Mouse (Mus musculus): ENCODE results near the gene Mael. TPM values are rescaled to one million over a fixed set of nuclear protein-coding genes. Genes with fewer than 3 reads are reported as not detected.
A peak's percentile ranks its signal among the peaks of the same experiment; 100 is the strongest.

Gene Mael
- 0.09 TPM in 1 of 2 replicates, not detected in the other for polyA plus RNA-seq (2015; fragmentation: Nextera tagmentation; extraction: Ambion mirVana)

DNA sequence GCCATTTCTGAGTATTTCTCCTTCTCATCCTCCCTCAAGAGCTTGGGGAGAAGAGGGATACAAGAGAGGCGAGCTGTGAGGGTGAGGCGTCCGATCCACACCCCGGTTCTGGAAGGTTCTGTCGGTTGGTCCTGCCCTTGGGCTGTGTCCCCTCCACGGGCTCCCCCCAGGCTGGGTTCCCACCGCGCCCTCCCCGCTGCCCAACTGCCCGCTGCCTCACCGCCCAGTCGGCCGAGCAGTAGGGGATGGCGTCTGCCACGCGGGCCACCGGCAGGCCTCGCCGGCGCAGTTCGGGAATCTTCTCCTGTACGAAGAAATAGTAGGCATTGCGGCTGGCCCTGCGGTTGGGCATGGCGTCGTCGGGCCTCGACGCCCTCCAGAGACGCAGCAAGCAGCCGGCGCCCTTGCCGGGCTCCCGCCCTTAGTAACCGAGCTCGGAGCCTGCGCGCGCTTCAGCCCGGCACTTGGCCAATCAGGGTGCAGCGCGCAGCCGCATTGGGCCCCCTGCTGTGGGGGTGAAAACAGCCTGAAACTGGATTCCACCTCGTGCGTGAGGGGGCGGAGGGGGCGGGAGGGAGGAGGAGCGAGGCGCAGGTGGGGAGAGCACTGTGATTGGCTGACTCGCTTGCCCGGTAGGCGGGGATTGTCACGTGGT lies at the start of gene Mael:
Mael (minus strand) TSS at position 433 of the 655 bp plus-strand sequence.
- H3K4me1 ChIP-seq, result no peaks in the 10 kb centered on the region
- ATAC-seq (ENCODE audit: insufficient number of reproducible peaks, low FRiP score, low TSS enrichment, low read depth), result no peak
- H3K27ac ChIP-seq, result no peak within 1 kb of the TSS
- no peak within 1 kb of the TSS for H3K4me2 ChIP-seq
- no peaks in the 10 kb centered on the region for H3K27me3 ChIP-seq
- H3K36me3 ChIP-seq, result no peaks in the 10 kb centered on the region
- WGBS, result 83% methylated on average over 53 of the region's 53 CpGs
- H3K9me3 ChIP-seq, result no peaks in the 10 kb centered on the region
- H3K9ac ChIP-seq, result no peak within 1 kb of the TSS
- no peak within 1 kb of the TSS for H3K4me3 ChIP-seq

DNA sequence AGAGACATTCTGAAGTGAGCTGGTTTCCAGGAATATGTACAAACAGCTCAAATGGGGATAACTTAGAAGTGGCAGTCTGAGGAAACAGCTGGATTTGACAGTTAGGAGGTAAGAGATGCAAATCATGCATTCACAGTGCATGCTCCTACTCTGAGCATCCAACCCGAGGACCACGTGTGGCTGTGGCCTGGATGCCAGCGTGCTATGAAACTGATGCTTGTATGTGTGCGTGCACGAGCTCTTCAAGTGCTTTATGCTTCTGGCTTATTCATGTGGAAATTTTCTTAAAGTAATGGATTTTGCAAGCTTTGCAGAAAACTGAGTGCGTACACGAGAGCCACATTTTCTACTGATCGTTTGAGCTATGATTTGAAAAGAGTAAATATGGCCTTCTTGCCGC lies 47.7 kb upstream of the Mael start:
- Histone ChIP-seq H3K4me1 (peaks cover 9% of the 10 kb centered on the region), H3K4me2 (no peak overlapping the region), H3K4me3 (no peak overlapping the region), H3K9ac (no peak overlapping the region), H3K27me3 (no peaks in the 10 kb centered on the region), H3K9me3 (no peaks in the 10 kb centered on the region), H3K27ac (no peak overlapping the region), H3K36me3 (no peaks in the 10 kb centered on the region)
- no peak for ATAC-seq (ENCODE audit: insufficient number of reproducible peaks, low FRiP score, low TSS enrichment, low read depth)
- 73% methylated on average over 9 of the region's 9 CpGs for WGBS

GRCm38 (mm10) chr1:166284390-166284789 lies 45.8 kb upstream of the Mael start:
- Histone ChIP-seq H3K9me3 (no peaks in the 10 kb centered on the region), H3K4me1 (peaks cover 26% of the 10 kb centered on the region), H3K4me3 (no peak overlapping the region), H3K36me3 (no peaks in the 10 kb centered on the region), H3K4me2 (no peak overlapping the region), H3K27ac (no peak overlapping the region), H3K27me3 (no peaks in the 10 kb centered on the region), H3K9ac (no peak overlapping the region)
- ATAC-seq (ENCODE audit: insufficient number of reproducible peaks, low FRiP score, low TSS enrichment, low read depth), result no peak
- WGBS, result 78% methylated on average over 8 of the region's 8 CpGs

- H3K9ac ChIP-seq, result no peak overlapping the region
- H3K4me3 ChIP-seq, result no peak overlapping the region
- H3K4me2 ChIP-seq, result no peak overlapping the region
- no peak for ATAC-seq (ENCODE audit: insufficient number of reproducible peaks, low FRiP score, low TSS enrichment, low read depth)
- H3K27me3 ChIP-seq, result no peaks in the 10 kb centered on the region
- H3K36me3 ChIP-seq, result no peaks in the 10 kb centered on the region
- no peak overlapping the region for H3K27ac ChIP-seq
- H3K9me3 ChIP-seq, result no peaks in the 10 kb centered on the region
- H3K4me1 ChIP-seq, result peaks cover 31% of the 10 kb centered on the region
- WGBS, result 95% methylated on average over 6 of the region's 6 CpGs
Measured at GRCm38 (mm10) chr1:166283451-166283850, 44.9 kb upstream of the Mael start.

DNA sequence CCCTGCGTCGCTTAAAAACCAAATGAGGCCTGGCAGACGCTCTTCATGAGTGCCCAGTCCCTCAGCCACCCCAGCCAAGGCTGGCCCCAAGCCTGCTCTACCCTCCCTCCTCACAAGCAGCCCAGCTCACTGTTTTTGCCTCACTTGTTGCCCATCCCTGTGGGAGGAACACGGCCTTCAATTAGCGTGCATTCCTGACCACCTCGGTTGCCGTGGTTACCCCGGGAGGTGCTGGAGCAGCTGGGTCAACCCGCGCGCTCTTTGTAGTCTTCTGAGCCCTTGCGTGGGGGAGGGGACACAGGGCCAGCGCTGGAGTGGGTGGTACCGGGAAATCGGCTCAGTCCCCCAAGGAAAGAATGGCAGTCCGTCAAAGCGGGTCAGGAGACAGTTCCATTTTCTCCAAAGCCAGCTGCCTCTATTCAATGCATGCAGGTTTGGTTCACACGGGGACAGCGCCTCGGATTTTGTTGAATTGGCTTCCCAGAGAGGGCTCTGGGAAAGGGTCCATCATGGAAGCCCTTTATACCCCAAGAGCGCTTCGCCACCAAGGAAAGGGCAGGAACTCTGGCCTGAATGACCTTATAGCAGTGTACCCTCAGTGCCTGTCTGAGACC lies 44.2 kb upstream of the Mael start:
- ATAC-seq (ENCODE audit: insufficient number of reproducible peaks, low FRiP score, low TSS enrichment, low read depth), result peak; percentile 48; the same call in 1 of the 2 replicates
- WGBS, result 9% methylated on average over 22 of the region's 22 CpGs
- Histone ChIP-seq H3K36me3 (no peaks in the 10 kb centered on the region), H3K9ac (no peak overlapping the region), H3K4me2 (peak overlapping the region; percentile 27), H3K27ac (no peak overlapping the region), H3K4me1 (peaks cover 31% of the 10 kb centered on the region), H3K4me3 (0 out of 2 replicates have a peak overlapping the region, but pooled peaks have one; percentile 3), H3K9me3 (no peaks in the 10 kb centered on the region), H3K27me3 (no peaks in the 10 kb centered on the region)

DNA sequence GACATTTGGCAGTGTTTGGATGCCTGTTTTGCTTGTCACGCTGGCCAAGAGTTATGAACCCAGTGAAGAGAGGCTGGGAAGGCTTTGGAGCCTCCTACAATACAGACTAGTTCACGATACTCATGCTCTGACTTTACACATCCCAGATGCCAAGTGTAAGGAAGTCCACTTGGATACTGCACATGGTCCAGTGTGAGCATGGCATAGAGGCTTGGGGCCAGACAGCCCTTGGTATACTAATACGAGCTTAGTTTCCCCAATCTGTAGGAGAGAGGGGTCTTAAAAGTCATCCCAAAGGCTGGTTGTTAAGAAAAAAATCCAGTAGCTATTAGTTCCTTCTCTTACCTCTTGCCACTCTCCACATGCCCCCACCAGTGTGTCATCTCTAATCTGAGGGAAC lies 43.3 kb upstream of the Mael start:
- Histone ChIP-seq H3K9ac (no peak overlapping the region), H3K4me1 (peaks cover 31% of the 10 kb centered on the region), H3K27me3 (no peaks in the 10 kb centered on the region), H3K4me3 (no peak overlapping the region), H3K9me3 (no peaks in the 10 kb centered on the region), H3K27ac (no peak overlapping the region), H3K4me2 (no peak overlapping the region), H3K36me3 (no peaks in the 10 kb centered on the region)
- WGBS, result 57% methylated on average over 3 of the region's 3 CpGs
- no peak for ATAC-seq (ENCODE audit: insufficient number of reproducible peaks, low FRiP score, low TSS enrichment, low read depth)

- no peak overlapping the region for H3K4me3 ChIP-seq
- no peak overlapping the region for H3K27ac ChIP-seq
- no peaks in the 10 kb centered on the region for H3K36me3 ChIP-seq
- no peak overlapping the region for H3K9ac ChIP-seq
- peaks cover 31% of the 10 kb centered on the region for H3K4me1 ChIP-seq
- H3K4me2 ChIP-seq, result no peak overlapping the region
- ATAC-seq (ENCODE audit: insufficient number of reproducible peaks, low FRiP score, low TSS enrichment, low read depth), result no peak
- no peaks in the 10 kb centered on the region for H3K9me3 ChIP-seq
- no peaks in the 10 kb centered on the region for H3K27me3 ChIP-seq
- WGBS, result 39% methylated on average over 1 of the region's 1 CpGs
Measured at GRCm38 (mm10) chr1:166281287-166281686, 42.7 kb upstream of the Mael start.

GRCm38 (mm10) chr1:166280566-166280965 lies 42.0 kb upstream of the Mael start:
- peaks cover 31% of the 10 kb centered on the region for H3K4me1 ChIP-seq

GRCm38 (mm10) chr1:166279580-166280206 lies 41.1 kb upstream of the Mael start:
- WGBS, result 39% methylated on average over 9 of the region's 9 CpGs
- Histone ChIP-seq H3K9ac (no peak overlapping the region), H3K36me3 (no peaks in the 10 kb centered on the region), H3K27ac (no peak overlapping the region), H3K4me2 (no peak overlapping the region), H3K27me3 (no peaks in the 10 kb centered on the region), H3K4me3 (no peak overlapping the region), H3K9me3 (no peaks in the 10 kb centered on the region), H3K4me1 (peaks cover 31% of the 10 kb centered on the region)
- no peak for ATAC-seq (ENCODE audit: insufficient number of reproducible peaks, low FRiP score, low TSS enrichment, low read depth)

More at GRCm38 (mm10) chr1:166280566-166280965, 42.0 kb upstream of the Mael start:
- no peaks in the 10 kb centered on the region for H3K9me3 ChIP-seq
- H3K27me3 ChIP-seq, result no peaks in the 10 kb centered on the region
- H3K36me3 ChIP-seq, result no peaks in the 10 kb centered on the region
- no peak for ATAC-seq (ENCODE audit: insufficient number of reproducible peaks, low FRiP score, low TSS enrichment, low read depth)
- no peak overlapping the region for H3K4me3 ChIP-seq
- no peak overlapping the region for H3K4me2 ChIP-seq
- no peak overlapping the region for H3K27ac ChIP-seq
- 4% methylated on average over 1 of the region's 1 CpGs for WGBS
- H3K9ac ChIP-seq, result no peak overlapping the region

- Histone ChIP-seq H3K4me1 (peaks cover 31% of the 10 kb centered on the region), H3K9ac (no peak overlapping the region), H3K27ac (no peak overlapping the region), H3K4me2 (no peak overlapping the region), H3K36me3 (no peaks in the 10 kb centered on the region), H3K27me3 (no peaks in the 10 kb centered on the region), H3K4me3 (no peak overlapping the region), H3K9me3 (no peaks in the 10 kb centered on the region)
- no peak for ATAC-seq (ENCODE audit: insufficient number of reproducible peaks, low FRiP score, low TSS enrichment, low read depth)
- WGBS, result 33% methylated on average over 2 of the region's 2 CpGs
Measured at GRCm38 (mm10) chr1:166278786-166279185, 40.2 kb upstream of the Mael start.

GRCm38 (mm10) chr1:166268218-166268617 lies 29.7 kb upstream of the Mael start:
- no peaks in the 10 kb centered on the region for H3K27me3 ChIP-seq
- H3K4me1 ChIP-seq, result no peaks in the 10 kb centered on the region
- H3K4me3 ChIP-seq, result no peak overlapping the region
- no peak overlapping the region for H3K4me2 ChIP-seq
- no peak for ATAC-seq (ENCODE audit: insufficient number of reproducible peaks, low FRiP score, low TSS enrichment, low read depth)
- no peak overlapping the region for H3K9ac ChIP-seq
- WGBS, result 88% methylated on average over 5 of the region's 5 CpGs
- no peak overlapping the region for H3K27ac ChIP-seq
- no peaks in the 10 kb centered on the region for H3K36me3 ChIP-seq
- no peaks in the 10 kb centered on the region for H3K9me3 ChIP-seq

DNA sequence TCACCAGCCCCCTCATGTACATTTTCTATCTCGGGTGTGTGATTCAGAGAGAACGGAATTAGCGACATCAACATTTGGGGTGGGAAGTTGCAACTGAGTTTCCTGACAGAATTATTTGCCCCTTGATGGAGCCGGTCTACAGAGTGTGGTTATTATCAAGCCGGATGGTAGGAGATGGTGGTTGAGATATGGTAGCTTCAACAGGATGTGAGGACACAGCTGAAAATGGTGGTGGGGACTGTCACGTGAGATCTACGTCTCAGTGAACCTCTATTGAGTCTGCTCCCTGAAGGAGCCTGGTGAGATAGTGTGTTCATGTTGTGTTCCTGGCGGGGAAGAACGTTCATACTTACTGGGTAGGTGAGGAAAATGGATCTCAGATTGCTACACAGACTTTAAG lies 28.4 kb upstream of the Mael start:
- H3K9ac ChIP-seq, result no peak overlapping the region
- H3K36me3 ChIP-seq, result no peaks in the 10 kb centered on the region
- no peaks in the 10 kb centered on the region for H3K9me3 ChIP-seq
- H3K4me1 ChIP-seq, result no peaks in the 10 kb centered on the region
- 93% methylated on average over 9 of the region's 9 CpGs for WGBS
- no peak overlapping the region for H3K27ac ChIP-seq
- H3K4me3 ChIP-seq, result no peak overlapping the region
- H3K4me2 ChIP-seq, result no peak overlapping the region
- no peaks in the 10 kb centered on the region for H3K27me3 ChIP-seq
- ATAC-seq (ENCODE audit: insufficient number of reproducible peaks, low FRiP score, low TSS enrichment, low read depth), result no peak

All from limb, embryonic 15.5 days (tissue).